Mouse (Mus musculus) right cerebral cortex, adult 18-20 months (tissue): ENCODE measurements around the gene Pet117.

Experiments used
- DNase-seq: peaks from one replicate; pipeline ENCODE4 v3.0.0; 2022; ENCODE audit warnings: mixed read lengths

Pet117 gene

DNA sequence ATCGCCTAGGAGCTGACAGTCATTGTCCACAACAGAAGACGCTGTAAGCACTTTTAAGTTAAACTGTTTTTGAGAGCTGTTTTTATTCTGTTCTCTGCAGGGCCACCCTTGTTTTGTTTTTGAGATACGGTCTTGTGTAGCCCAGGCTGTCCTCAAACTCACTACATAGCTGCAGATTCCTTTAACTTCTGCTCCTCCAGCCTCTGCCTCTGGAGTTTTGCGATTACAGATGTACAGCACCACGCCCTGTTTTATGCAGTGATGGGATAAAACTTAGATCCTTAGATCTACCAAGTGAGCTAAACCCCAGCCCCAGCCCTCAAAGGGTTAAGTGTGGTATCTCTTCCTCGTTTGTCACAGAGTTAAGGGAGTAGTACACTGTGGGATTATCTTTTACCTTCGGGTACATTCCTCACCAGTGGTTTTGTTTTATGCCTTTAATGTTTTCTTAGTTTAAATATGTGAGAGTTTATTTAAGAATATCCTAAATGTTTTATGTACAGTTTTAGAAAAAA is 13.9 kb downstream of the Pet117 start:
- DNase-seq: no peak

DNA sequence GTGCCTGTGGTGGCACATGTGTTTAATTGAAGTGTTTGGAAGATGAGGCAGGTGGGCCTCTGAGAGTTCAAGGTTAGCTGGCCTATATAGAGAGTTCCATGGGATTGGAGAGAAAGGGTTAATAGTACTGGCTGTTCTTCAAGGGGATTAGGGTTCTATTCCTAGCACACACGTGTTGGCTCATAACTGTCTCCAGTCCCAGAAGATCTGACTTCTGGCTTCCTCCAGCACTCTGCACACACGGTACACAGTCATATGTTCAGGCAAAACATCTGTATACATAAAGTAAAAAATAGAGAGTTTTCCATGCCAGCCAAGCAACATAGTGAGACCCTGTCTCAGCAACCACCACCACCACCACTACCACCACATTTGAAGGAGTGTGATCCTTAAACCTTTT is 17.5 kb downstream of the Pet117 start:
- no peak for DNase-seq

DNA sequence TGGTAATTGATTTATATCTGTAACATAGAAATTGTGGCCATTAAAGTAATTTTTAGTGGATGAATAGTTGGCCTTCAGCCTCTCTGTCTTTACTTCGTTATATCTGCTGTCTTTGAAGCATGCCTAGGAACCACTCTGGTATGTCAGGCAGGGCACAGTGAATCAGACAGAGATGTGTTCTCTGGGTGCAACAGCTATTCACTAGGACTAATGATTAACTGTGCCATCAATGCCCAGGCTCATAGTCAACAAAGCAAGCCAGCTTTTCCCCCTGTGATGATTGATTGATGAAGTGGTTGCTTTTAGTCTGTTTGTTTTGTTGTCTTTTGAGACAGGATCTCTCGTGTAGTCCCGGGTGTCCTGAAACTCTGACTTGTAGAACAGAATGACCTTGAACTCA is 19.6 kb downstream of the Pet117 start:
- no peak for DNase-seq

DNA sequence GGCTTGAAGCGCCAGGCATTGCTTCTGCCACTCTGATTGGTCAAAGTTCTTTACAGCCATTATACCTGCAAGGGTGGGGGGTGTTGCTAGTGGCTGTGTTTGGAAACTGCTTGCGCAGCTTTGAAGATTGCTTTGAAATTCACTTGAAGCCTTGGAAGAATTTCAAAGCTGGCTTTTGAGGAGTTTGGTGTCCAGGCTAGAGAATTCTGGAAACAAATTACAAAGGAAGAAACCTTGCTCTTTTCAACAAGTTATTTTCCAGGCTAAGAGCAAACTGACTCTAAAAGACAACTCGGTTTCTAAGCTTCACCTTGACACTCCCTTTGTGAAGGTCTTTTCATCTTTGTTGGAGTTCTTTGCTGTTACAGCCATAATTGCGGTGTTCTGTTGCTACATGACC is 30.7 kb downstream of the Pet117 start:
- no peak for DNase-seq

DNA sequence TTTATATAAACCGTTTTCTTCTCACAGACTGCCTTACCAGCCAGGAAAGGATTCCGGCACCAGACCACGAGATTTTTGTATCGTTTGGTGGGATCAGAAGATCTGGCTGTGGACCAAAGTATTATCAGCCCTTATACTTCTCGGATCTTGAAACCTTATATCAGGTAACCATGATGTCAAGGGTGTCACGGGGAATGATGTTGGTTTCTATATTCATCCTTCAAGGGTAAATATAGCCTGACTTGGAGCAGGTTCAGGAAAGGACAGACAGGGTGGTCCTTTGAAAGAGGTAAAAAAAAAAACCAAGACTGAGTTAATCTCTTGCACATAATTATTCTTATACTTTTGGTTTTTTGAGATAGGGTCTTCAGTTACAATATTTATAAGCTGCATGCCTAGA is 31.9 kb downstream of the Pet117 start:
- DNase-seq: no peak

DNA sequence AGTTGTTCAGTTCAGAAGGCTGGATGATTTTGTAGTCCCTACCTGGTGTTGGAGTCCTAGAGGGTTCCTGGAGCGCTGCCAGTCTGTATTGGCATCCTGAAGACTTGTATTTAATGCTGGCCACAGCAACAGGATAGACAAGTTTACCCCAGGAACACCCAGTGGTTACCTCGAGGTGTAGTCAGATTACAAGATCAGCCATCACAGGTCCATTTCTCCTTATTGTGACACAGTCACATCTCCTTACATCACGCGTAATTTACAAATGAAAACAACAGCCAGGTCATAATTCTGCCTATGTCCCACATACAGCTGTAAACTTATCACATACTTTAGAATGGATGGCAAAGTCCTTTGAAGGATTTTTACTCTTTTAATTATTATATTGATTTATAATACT is 40.2 kb downstream of the Pet117 start:
- no peak for DNase-seq

DNA sequence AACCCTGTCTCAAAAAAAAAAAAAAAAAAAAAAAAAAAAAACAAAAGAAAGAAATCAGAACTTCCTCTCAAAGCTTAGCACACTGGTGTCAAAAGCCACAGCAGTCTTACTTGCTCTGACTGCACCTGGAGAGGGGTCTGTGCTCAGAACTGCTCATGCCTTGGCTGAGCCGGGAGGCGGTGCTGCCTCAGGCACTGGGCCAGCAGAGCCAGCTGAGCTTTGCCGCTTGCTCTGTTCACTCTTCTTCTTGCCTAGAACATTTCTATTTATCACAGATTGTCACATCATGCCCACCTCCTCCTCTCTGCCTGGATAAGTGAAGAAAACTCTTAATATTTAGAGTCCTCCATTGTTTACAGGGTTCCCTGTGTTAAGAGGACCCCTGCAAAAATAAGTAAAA is 41.8 kb downstream of the Pet117 start:
- DNase-seq: peak; percentile 63

DNA sequence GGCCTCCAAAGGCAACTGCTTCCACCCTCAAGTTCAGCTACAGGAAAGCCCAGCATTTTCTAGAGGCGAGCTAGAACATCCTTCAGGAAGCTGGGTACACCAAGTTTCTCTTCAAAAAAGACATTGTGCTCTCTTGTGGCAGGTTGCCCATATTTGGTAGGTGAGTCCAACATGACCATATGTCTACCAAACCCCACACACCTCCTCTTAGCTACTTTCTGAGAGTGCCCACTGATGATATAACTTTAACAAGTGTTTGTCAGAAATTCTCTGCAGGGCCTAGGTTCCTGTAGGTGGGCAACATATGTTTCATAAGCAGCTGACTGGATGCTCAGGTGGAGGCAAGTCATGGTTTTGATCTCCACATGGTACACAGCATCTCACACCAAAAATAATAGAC is 45.9 kb downstream of the Pet117 start:
- DNase-seq: peak; percentile 69

DNA sequence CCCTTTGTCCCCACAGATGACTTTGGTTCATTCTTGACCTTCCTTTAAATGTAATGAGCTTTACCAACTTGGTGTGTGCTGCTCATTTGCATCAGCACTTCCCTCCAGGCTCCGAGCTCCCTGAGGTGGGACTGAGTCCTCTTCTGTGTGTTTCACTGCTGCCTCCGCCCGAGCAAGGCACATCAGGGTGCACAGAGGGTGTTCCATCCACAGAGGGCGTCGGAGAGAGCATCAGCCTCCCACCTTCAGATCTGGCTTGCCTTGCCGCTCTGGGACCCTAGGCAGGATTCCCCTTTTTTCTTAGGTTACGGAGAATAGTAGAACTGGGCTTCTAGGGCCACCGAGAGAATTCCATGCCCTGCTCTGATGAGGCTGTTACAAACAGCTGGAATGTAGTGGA is 48.1 kb downstream of the Pet117 start:
- no peak for DNase-seq

DNA sequence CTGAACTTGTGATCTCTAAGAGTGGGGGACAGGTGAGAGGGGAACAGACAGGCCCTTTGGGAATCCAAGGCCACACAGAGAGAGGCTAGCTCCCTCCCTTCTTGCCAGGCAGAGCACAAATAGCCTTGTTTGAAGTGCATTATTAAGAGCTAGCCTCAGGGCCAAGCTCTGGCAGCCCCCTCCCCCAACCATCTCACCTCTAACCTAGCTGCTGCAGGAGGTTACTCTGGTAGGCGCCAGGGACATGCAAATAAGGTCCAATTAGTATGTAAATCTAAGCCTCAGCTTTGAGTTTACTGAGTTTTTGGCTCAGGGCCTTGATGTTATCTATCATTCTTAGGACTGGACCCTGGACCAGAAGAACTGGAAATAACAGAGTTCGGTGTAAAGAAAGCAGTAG is 49.3 kb downstream of the Pet117 start:
- no peak for DNase-seq

GRCm38 (mm10) chr2:144422094-144422675 is 53.4 kb downstream of the Pet117 start:
- DNase-seq: no peak
